Mouse (Mus musculus): Measurements from ENCODE around the gene Lipt2. TPM values are rescaled to one million over a fixed set of nuclear protein-coding genes. Genes with fewer than 3 reads are reported as not detected.

Gene Lipt2
- total and polyA plus RNA-seq, 3 experiments, result 5.5 to 11.7 (median 10.9) TPM

- peaks cover 33% of the 10 kb centered on the region for H3K36me3 ChIP-seq (replicated peaks)
- H3K4me3 ChIP-seq (ENCODE audit: low read depth, low read length), result peak overlapping the region; percentile 74
- ATAC-seq (ENCODE audit: extremely low read depth, insufficient number of reproducible peaks, low FRiP score, poor library complexity, severe bottlenecking) (peak; percentile 84), DNase-seq (ENCODE audit: low spot score) (peak; percentile 70)
- H3K27me3 ChIP-seq (ENCODE audit: insufficient read depth, low read length), result no peaks in the 10 kb centered on the region
- H3K4me1 ChIP-seq (ENCODE audit: insufficient read depth, low read depth, low read length), result peaks cover 78% of the 10 kb centered on the region
- TF ChIP-seq GATA2 (IDR thresholded peaks at IDR 0.05; ENCODE audit: borderline replicate concordance, low read depth, low read length) (no peak), CTCF (IDR thresholded peaks at IDR 0.05; ENCODE audit: low read depth, low read length) (no peak), TAL1 (conservative IDR thresholded peaks at IDR 0.05; ENCODE audit: low read depth, low read length) (no peak), POLR2AphosphoS5 (IDR thresholded peaks at IDR 0.05; ENCODE audit: insufficient replicate concordance, low read depth, low read length) (no peak), GATA1 (IDR thresholded peaks at IDR 0.05; ENCODE audit: borderline replicate concordance, low read length) (no peak)
- H3K9me3 ChIP-seq (replicated peaks), result no peaks in the 10 kb centered on the region
Observed at GRCm38 (mm10) chr7:100178016-100178890, 19.2 kb downstream of the Lipt2 start.

DNA sequence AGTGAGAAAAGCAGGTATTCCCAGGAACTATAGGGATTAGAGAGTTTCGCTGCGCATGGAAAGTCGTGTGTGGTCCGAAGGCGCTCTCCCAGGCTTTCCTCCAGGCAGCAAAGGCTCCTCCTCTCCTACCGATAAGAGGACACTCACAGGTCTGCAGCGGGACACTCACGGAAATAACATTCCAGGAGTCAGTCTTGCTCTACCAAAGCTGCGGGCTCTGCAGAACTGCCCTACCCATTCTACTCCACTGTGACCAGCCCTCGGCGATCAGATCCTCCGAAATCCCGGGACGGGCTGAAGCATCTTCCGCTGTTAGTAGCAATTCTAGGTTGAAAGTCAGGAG is 19.8 kb downstream of the Lipt2 start:
- DNase-seq (ENCODE audit: low spot score) (no peak), ATAC-seq (ENCODE audit: extremely low read depth, insufficient number of reproducible peaks, low FRiP score, poor library complexity, severe bottlenecking) (no peak)
- no peaks in the 10 kb centered on the region for H3K27me3 ChIP-seq (ENCODE audit: insufficient read depth, low read length)
- TF ChIP-seq GATA2 (IDR thresholded peaks at IDR 0.05; ENCODE audit: borderline replicate concordance, low read depth, low read length) (no peak), TAL1 (conservative IDR thresholded peaks at IDR 0.05; ENCODE audit: low read depth, low read length) (no peak), CTCF (IDR thresholded peaks at IDR 0.05; ENCODE audit: low read depth, low read length) (no peak), GATA1 (IDR thresholded peaks at IDR 0.05; ENCODE audit: borderline replicate concordance, low read length) (no peak), POLR2AphosphoS5 (IDR thresholded peaks at IDR 0.05; ENCODE audit: insufficient replicate concordance, low read depth, low read length) (no peak)
- no peaks in the 10 kb centered on the region for H3K9me3 ChIP-seq (replicated peaks)
- peaks cover 79% of the 10 kb centered on the region for H3K4me1 ChIP-seq (ENCODE audit: insufficient read depth, low read depth, low read length)
- peaks cover 37% of the 10 kb centered on the region for H3K36me3 ChIP-seq (replicated peaks)
- peak overlapping the region; percentile 74 for H3K4me3 ChIP-seq (ENCODE audit: low read depth, low read length)

GRCm38 (mm10) chr7:100179394-100179793 is 20.3 kb downstream of the Lipt2 start:
- H3K27me3 ChIP-seq (ENCODE audit: insufficient read depth, low read length), result no peaks in the 10 kb centered on the region
- peak overlapping the region; percentile 74 for H3K4me3 ChIP-seq (ENCODE audit: low read depth, low read length)
- ATAC-seq (ENCODE audit: extremely low read depth, insufficient number of reproducible peaks, low FRiP score, poor library complexity, severe bottlenecking) (peak; percentile 38; the same call in 1 of the 2 replicates), DNase-seq (ENCODE audit: low spot score) (peak; percentile 35)
- no peaks in the 10 kb centered on the region for H3K9me3 ChIP-seq (replicated peaks)
- peaks cover 42% of the 10 kb centered on the region for H3K36me3 ChIP-seq (replicated peaks)
- TF ChIP-seq GATA2 (IDR thresholded peaks at IDR 0.05; ENCODE audit: borderline replicate concordance, low read depth, low read length), result no peak
- no peak for TF ChIP-seq GATA1 (IDR thresholded peaks at IDR 0.05; ENCODE audit: borderline replicate concordance, low read length)
- no peak for TF ChIP-seq CTCF (IDR thresholded peaks at IDR 0.05; ENCODE audit: low read depth, low read length)
- TF ChIP-seq TAL1 (conservative IDR thresholded peaks at IDR 0.05; ENCODE audit: low read depth, low read length), result peak; percentile 66
- peaks cover 85% of the 10 kb centered on the region for H3K4me1 ChIP-seq (ENCODE audit: insufficient read depth, low read depth, low read length)

- ATAC-seq (ENCODE audit: extremely low read depth, insufficient number of reproducible peaks, low FRiP score, poor library complexity, severe bottlenecking) (no peak), DNase-seq (ENCODE audit: low spot score) (no peak)
- Histone ChIP-seq H3K4me1 (ENCODE audit: insufficient read depth, low read depth, low read length) (peaks cover 86% of the 10 kb centered on the region), H3K36me3 (replicated peaks) (peaks cover 47% of the 10 kb centered on the region), H3K27me3 (ENCODE audit: insufficient read depth, low read length) (no peaks in the 10 kb centered on the region), H3K9me3 (replicated peaks) (no peaks in the 10 kb centered on the region), H3K4me3 (ENCODE audit: low read depth, low read length) (peak overlapping the region; percentile 74)
- no peak for TF ChIP-seq CTCF (IDR thresholded peaks at IDR 0.05; ENCODE audit: low read depth, low read length)
- TF ChIP-seq POLR2AphosphoS5 (IDR thresholded peaks at IDR 0.05; ENCODE audit: insufficient replicate concordance, low read depth, low read length), result no peak
- TF ChIP-seq GATA1 (IDR thresholded peaks at IDR 0.05; ENCODE audit: borderline replicate concordance, low read length), result no peak
Observed at GRCm38 (mm10) chr7:100179836-100180407, 20.8 kb downstream of the Lipt2 start.

GRCm38 (mm10) chr7:100181176-100181575 is 22.1 kb downstream of the Lipt2 start:
- no peak for TF ChIP-seq CTCF (IDR thresholded peaks at IDR 0.05; ENCODE audit: low read depth, low read length)
- no peak for TF ChIP-seq TAL1 (conservative IDR thresholded peaks at IDR 0.05; ENCODE audit: low read depth, low read length)
- no peak for TF ChIP-seq GATA2 (IDR thresholded peaks at IDR 0.05; ENCODE audit: borderline replicate concordance, low read depth, low read length)
- no peak for TF ChIP-seq GATA1 (IDR thresholded peaks at IDR 0.05; ENCODE audit: borderline replicate concordance, low read length)
- no peak for TF ChIP-seq POLR2AphosphoS5 (IDR thresholded peaks at IDR 0.05; ENCODE audit: insufficient replicate concordance, low read depth, low read length)
- H3K36me3 ChIP-seq (replicated peaks), result peaks cover 54% of the 10 kb centered on the region
- H3K4me3 ChIP-seq (ENCODE audit: low read depth, low read length), result no peak overlapping the region
- H3K4me1 ChIP-seq (ENCODE audit: insufficient read depth, low read depth, low read length), result peaks cover 76% of the 10 kb centered on the region
- ATAC-seq (ENCODE audit: extremely low read depth, insufficient number of reproducible peaks, low FRiP score, poor library complexity, severe bottlenecking), result no peak
- H3K27me3 ChIP-seq (ENCODE audit: insufficient read depth, low read length), result no peaks in the 10 kb centered on the region
- H3K9me3 ChIP-seq (replicated peaks), result no peaks in the 10 kb centered on the region
- no peak for DNase-seq (ENCODE audit: low spot score)

GRCm38 (mm10) chr7:100181614-100182013 is 22.5 kb downstream of the Lipt2 start:
- Histone ChIP-seq H3K4me1 (ENCODE audit: insufficient read depth, low read depth, low read length) (peaks cover 76% of the 10 kb centered on the region), H3K4me3 (ENCODE audit: low read depth, low read length) (no peak overlapping the region), H3K36me3 (replicated peaks) (peaks cover 58% of the 10 kb centered on the region), H3K9me3 (replicated peaks) (no peaks in the 10 kb centered on the region), H3K27me3 (ENCODE audit: insufficient read depth, low read length) (no peaks in the 10 kb centered on the region)
- DNase-seq (ENCODE audit: low spot score), result no peak
- ATAC-seq (ENCODE audit: extremely low read depth, insufficient number of reproducible peaks, low FRiP score, poor library complexity, severe bottlenecking), result no peak
- no peak for TF ChIP-seq GATA2 (IDR thresholded peaks at IDR 0.05; ENCODE audit: borderline replicate concordance, low read depth, low read length)
- no peak for TF ChIP-seq TAL1 (conservative IDR thresholded peaks at IDR 0.05; ENCODE audit: low read depth, low read length)
- TF ChIP-seq GATA1 (IDR thresholded peaks at IDR 0.05; ENCODE audit: borderline replicate concordance, low read length), result no peak
- no peak for TF ChIP-seq POLR2AphosphoS5 (IDR thresholded peaks at IDR 0.05; ENCODE audit: insufficient replicate concordance, low read depth, low read length)
- no peak for TF ChIP-seq CTCF (IDR thresholded peaks at IDR 0.05; ENCODE audit: low read depth, low read length)

All from G1E (cell line).